Mouse (Mus musculus): ENCODE measurements at regions not wholly inside any gene's neighbourhood (a gene's known extent, or its start where the extent isn't known, plus 50 kb on each side); places are given as distances from the start of the nearest gene placed in this dataset.

GRCm38 (mm10) chr5:64401737-64402136 is 245.6 kb downstream of the Tbc1d1 start:
- DNase-seq (ENCODE audit: low spot score in 2 of 2): no peak

GRCm38 (mm10) chr5:64403077-64403981 is 247.2 kb downstream of the Tbc1d1 start:
- DNase-seq (ENCODE audit: low spot score in 2 of 2): no peak

- no peak for DNase-seq (ENCODE audit: low spot score in 2 of 2)
Measured at GRCm38 (mm10) chr5:64403982-64404345, 247.9 kb downstream of the Tbc1d1 start.

- DNase-seq (ENCODE audit: low spot score in 2 of 2): no peak
Measured at GRCm38 (mm10) chr5:64404512-64404911, 248.4 kb downstream of the Tbc1d1 start.

- no peak for DNase-seq (ENCODE audit: low spot score in 2 of 2)
Measured at GRCm38 (mm10) chr5:64408938-64409337, 252.8 kb downstream of the Tbc1d1 start.

- no peak for DNase-seq (ENCODE audit: low spot score in 2 of 2)
Measured at GRCm38 (mm10) chr5:64410621-64411020, 254.5 kb downstream of the Tbc1d1 start.

GRCm38 (mm10) chr5:64414519-64414918 is 258.4 kb downstream of the Tbc1d1 start:
- DNase-seq (ENCODE audit: low spot score in 2 of 2): no peak

GRCm38 (mm10) chr5:64419395-64419794 is 263.3 kb downstream of the Tbc1d1 start:
- no peak for DNase-seq (ENCODE audit: low spot score in 2 of 2)

GRCm38 (mm10) chr5:64422787-64423587 is 266.9 kb downstream of the Tbc1d1 start:
- DNase-seq (ENCODE audit: low spot score in 2 of 2): no peak

- no peak for DNase-seq (ENCODE audit: low spot score in 2 of 2)
Measured at GRCm38 (mm10) chr5:64428822-64429221, 272.7 kb downstream of the Tbc1d1 start.

GRCm38 (mm10) chr5:64430501-64430900 is 274.4 kb downstream of the Tbc1d1 start:
- no peak for DNase-seq (ENCODE audit: low spot score in 2 of 2)

GRCm38 (mm10) chr5:64431624-64432023 is 275.5 kb downstream of the Tbc1d1 start:
- no peak for DNase-seq (ENCODE audit: low spot score in 2 of 2)

- DNase-seq (ENCODE audit: low spot score in 2 of 2): no peak
Measured at GRCm38 (mm10) chr5:64433786-64434185, 277.7 kb downstream of the Tbc1d1 start.

GRCm38 (mm10) chr5:64435491-64435890 is 279.4 kb downstream of the Tbc1d1 start:
- no peak for DNase-seq (ENCODE audit: low spot score in 2 of 2)

- no peak for DNase-seq (ENCODE audit: low spot score in 2 of 2)
Measured at GRCm38 (mm10) chr5:64435958-64436357, 279.9 kb downstream of the Tbc1d1 start.

- no peak for DNase-seq (ENCODE audit: low spot score in 2 of 2)
Measured at GRCm38 (mm10) chr5:64437720-64438119, 281.6 kb downstream of the Tbc1d1 start.

- no peak for DNase-seq (ENCODE audit: low spot score in 2 of 2)
Measured at GRCm38 (mm10) chr5:64438446-64439134, 282.5 kb downstream of the Tbc1d1 start.

GRCm38 (mm10) chr5:64447847-64448246 is 291.7 kb downstream of the Tbc1d1 start:
- no peak for DNase-seq (ENCODE audit: low spot score in 2 of 2)

- no peak for DNase-seq (ENCODE audit: low spot score in 2 of 2)
Measured at GRCm38 (mm10) chr5:64452668-64453334, 296.7 kb downstream of the Tbc1d1 start.

- no peak for DNase-seq (ENCODE audit: low spot score in 2 of 2)
Measured at GRCm38 (mm10) chr5:64459807-64460206, 303.7 kb downstream of the Tbc1d1 start.

- DNase-seq (ENCODE audit: low spot score in 2 of 2): no peak
Measured at GRCm38 (mm10) chr5:64460891-64461290, 304.8 kb downstream of the Tbc1d1 start.

Data from adrenal gland, adult 18-20 months (tissue).